Mouse (Mus musculus) kidney, postnatal 0 days (tissue): ENCODE data around the gene Muc5ac. TPM values are rescaled to one million over a fixed set of nuclear protein-coding genes. Genes with fewer than 3 reads are reported as not detected.

ENCODE experiments used
- ATAC-seq: fragments of 200-750 bp; cut with Nextera tagmentation; replicated peaks from 2 replicates; pipeline ENCODE4 v1.8.0; 2017; ENCODE audit warnings: low read depth, moderate number of reproducible peaks, moderate TSS enrichment, moderate library complexity; ENCODE audit not compliant: low FRiP score
- DNase-seq: peaks from one replicate; pipeline ENCODE4 v3.0.0-alpha.2; 2016; ENCODE audit warnings: low spot score
- H3K27ac ChIP-seq: fragments of 300-500 bp; sonication (generic); 2 replicates; pipeline ENCODE4 v1.5.1; 2014; ENCODE audit warnings: mild to moderate bottlenecking
- H3K27me3 ChIP-seq: fragments of 300-500 bp; sonication (generic); 2 replicates; pipeline ENCODE4 v1.6.1; 2014; ENCODE audit warnings: low read length, mixed read lengths; ENCODE audit not compliant: insufficient read depth
- H3K36me3 ChIP-seq: fragments of 300-500 bp; sonication (generic); 2 replicates; pipeline ENCODE4 v1.6.1; 2014; ENCODE audit warnings: low read length, mixed read lengths; ENCODE audit not compliant: insufficient read depth
- H3K4me1 ChIP-seq: fragments of 300-500 bp; sonication (generic); replicated peaks from 2 replicates; pipeline ENCODE4 v1.6.1; 2014; ENCODE audit warnings: antibody characterized with exemption, low read length, mixed read lengths; ENCODE audit not compliant: insufficient read depth
- H3K4me2 ChIP-seq: fragments of 300-500 bp; sonication (generic); 2 replicates; pipeline ENCODE4 v1.6.1; 2014; ENCODE audit warnings: mild to moderate bottlenecking, low read length, moderate library complexity, mixed read lengths
- H3K4me3 ChIP-seq: fragments of 300-500 bp; sonication (generic); replicated peaks from 2 replicates; pipeline ENCODE4 v1.5.1; 2014; ENCODE audit warnings: low read depth, low read length
- H3K9ac ChIP-seq: fragments of 300-500 bp; sonication (generic); 2 replicates; pipeline ENCODE4 v1.6.1; 2014; ENCODE audit warnings: low read depth, low read length
- H3K9me3 ChIP-seq: fragments of 300-500 bp; sonication (generic); replicated peaks from 2 replicates; pipeline ENCODE4 v1.6.1; 2016; ENCODE audit warnings: low read length, inconsistent platforms, mixed read lengths
- CTCF ChIP-seq: IDR thresholded peaks from 2 replicates; pipeline ENCODE4 v1.5.1; 2016; ENCODE audit warnings: antibody characterized with exemption, low read depth, mild to moderate bottlenecking, moderate library complexity
- WGBS: fragments of 180-500 bp; shearing (Covaris S2); extraction: QIAGEN DNeasy Blood & Tissue Kit; methylation state at CpG from one replicate; pipeline ENCODE4 v1.1.7; 2014; 5-methylcytosine and 5-hydroxymethylcytosine counted together
- polyA plus RNA-seq: library from polyadenylated mRNA; unstranded; fragments of >200 nt; fragmentation: Nextera tagmentation; extraction: Ambion mirVana; gene quantifications from 2 replicates; pipeline ENCODE4 v1.2.1, GENCODE M21; 2015

The Muc5ac gene
- polyA plus RNA-seq, 1 experiment from 2014 or later = not detected

- H3K9ac ChIP-seq = no peak overlapping the region
- no peaks in the 10 kb centered on the region for H3K9me3 ChIP-seq
- DNase-seq (no peak), ATAC-seq (no peak)
- H3K36me3 ChIP-seq = no peaks in the 10 kb centered on the region
- 86% methylated on average over 9 of the region's 9 CpGs for WGBS
- no peak for TF ChIP-seq CTCF
- H3K27ac ChIP-seq = no peak overlapping the region
- H3K4me1 ChIP-seq = no peaks in the 10 kb centered on the region
- no peak overlapping the region for H3K4me3 ChIP-seq
- no peaks in the 10 kb centered on the region for H3K27me3 ChIP-seq
- no peak overlapping the region for H3K4me2 ChIP-seq
These were observed 35.6 kb downstream of the Muc5ac start for GRCm38 (mm10) chr7:141824398-141824797.

GRCm38 (mm10) chr7:141835941-141836340 lies 47.2 kb downstream of the Muc5ac start:
- H3K9ac ChIP-seq = no peak overlapping the region
- DNase-seq (peak; percentile 34), ATAC-seq (peak; percentile 26; the same call in 1 of the 2 replicates)
- H3K4me1 ChIP-seq = no peaks in the 10 kb centered on the region
- no peak overlapping the region for H3K4me2 ChIP-seq
- no peaks in the 10 kb centered on the region for H3K9me3 ChIP-seq
- no peaks in the 10 kb centered on the region for H3K36me3 ChIP-seq
- no peak overlapping the region for H3K4me3 ChIP-seq
- TF ChIP-seq CTCF = no peak
- no peaks in the 10 kb centered on the region for H3K27me3 ChIP-seq
- no peak overlapping the region for H3K27ac ChIP-seq
- 49% methylated on average over 7 of the region's 7 CpGs for WGBS

GRCm38 (mm10) chr7:141836423-141836822 lies 47.7 kb downstream of the Muc5ac start:
- Histone ChIP-seq H3K27me3 (no peaks in the 10 kb centered on the region), H3K27ac (no peak overlapping the region), H3K4me1 (no peaks in the 10 kb centered on the region), H3K36me3 (no peaks in the 10 kb centered on the region), H3K4me3 (no peak overlapping the region), H3K4me2 (no peak overlapping the region), H3K9me3 (no peaks in the 10 kb centered on the region), H3K9ac (no peak overlapping the region)
- 56% methylated on average over 8 of the region's 8 CpGs for WGBS
- ATAC-seq (0 out of 2 replicates have a peak, but pooled peaks have one; percentile 22), DNase-seq (peak; percentile 9)
- no peak for TF ChIP-seq CTCF

- H3K27me3 ChIP-seq = no peaks in the 10 kb centered on the region
- no peaks in the 10 kb centered on the region for H3K4me1 ChIP-seq
- no peaks in the 10 kb centered on the region for H3K9me3 ChIP-seq
- DNase-seq = peak; percentile 16
- H3K4me2 ChIP-seq = no peak within 1 kb of the TSS
- no peak within 1 kb of the TSS for H3K9ac ChIP-seq
- TF ChIP-seq CTCF = no peak
- peak; percentile 58 for ATAC-seq
- H3K36me3 ChIP-seq = no peaks in the 10 kb centered on the region
- no peak within 1 kb of the TSS for H3K4me3 ChIP-seq
- WGBS = 52% methylated on average over 5 of the region's 5 CpGs
- no peak within 1 kb of the TSS for H3K27ac ChIP-seq
These were observed 50.0 kb downstream of the Muc5ac start, which contains the start of gene Muc5b for GRCm38 (mm10) chr7:141838779-141839178. Gene Muc5b, plus strand, starts transcription at chr7:141839070.

- no peak overlapping the region for H3K27ac ChIP-seq
- H3K9me3 ChIP-seq = no peaks in the 10 kb centered on the region
- no peaks in the 10 kb centered on the region for H3K27me3 ChIP-seq
- 0 out of 2 replicates have a peak, but pooled peaks have one; percentile 50 for ATAC-seq
- peak; percentile 8 for DNase-seq
- H3K36me3 ChIP-seq = no peaks in the 10 kb centered on the region
- TF ChIP-seq CTCF = no peak
- H3K4me1 ChIP-seq = no peaks in the 10 kb centered on the region
- WGBS = 60% methylated on average over 10 of the region's 10 CpGs
- no peak overlapping the region for H3K4me3 ChIP-seq
- H3K9ac ChIP-seq = no peak overlapping the region
- no peak overlapping the region for H3K4me2 ChIP-seq
These were observed 51.6 kb downstream of the Muc5ac start for GRCm38 (mm10) chr7:141840354-141840753.

GRCm38 (mm10) chr7:141861046-141861445 lies 72.3 kb downstream of the Muc5ac start:
- WGBS = 65% methylated on average over 4 of the region's 4 CpGs
- Histone ChIP-seq H3K9ac (no peak overlapping the region), H3K4me3 (no peak overlapping the region), H3K4me1 (no peaks in the 10 kb centered on the region), H3K27ac (no peak overlapping the region), H3K27me3 (no peaks in the 10 kb centered on the region), H3K36me3 (no peaks in the 10 kb centered on the region), H3K4me2 (no peak overlapping the region), H3K9me3 (no peaks in the 10 kb centered on the region)
- TF ChIP-seq CTCF = no peak
- DNase-seq (no peak), ATAC-seq (no peak)

Other genes with a start within 250 kb of the Muc5ac start
- 30.0 and 33.7 TPM in 2 replicates for gene Chid1, start 249.1 kb upstream of the Muc5ac start, polyA plus RNA-seq
- gene Ap2a2, start 226.8 kb upstream of the Muc5ac start, polyA plus RNA-seq = 56.0 and 64.8 TPM in 2 replicates
- gene Muc6, start 133.7 kb upstream of the Muc5ac start, polyA plus RNA-seq = 0.05 and 0.09 TPM in 2 replicates
- gene Muc2, start 98.6 kb upstream of the Muc5ac start, polyA plus RNA-seq = 0.08 and 0.14 TPM in 2 replicates
- gene Muc5b, start 50.1 kb downstream of the Muc5ac start, polyA plus RNA-seq = 0.01 TPM in 2 replicates
- 35.0 and 38.3 TPM in 2 replicates for gene Tollip, start 129.5 kb downstream of the Muc5ac start, polyA plus RNA-seq
- 0.29 and 0.31 TPM in 2 replicates for gene Brsk2, start 160.8 kb downstream of the Muc5ac start, polyA plus RNA-seq